Mouse (Mus musculus) CH12.LX (cell line): Measurements from ENCODE around the gene Bcl11a.
A peak's percentile ranks its signal among the peaks of the same experiment; 100 is the strongest.

Experiments used
- BHLHE40 ChIP-seq: IDR thresholded peaks from 2 replicates; pipeline ENCODE4 v1.6.1; 2011; ENCODE audit warnings: mild to moderate bottlenecking, low read depth, low read length, improper control_type of control experiment
- CHD2 ChIP-seq: IDR thresholded peaks from 2 replicates; pipeline ENCODE4 v1.6.1; 2011; ENCODE audit warnings: low read length, improper control_type of control experiment
- CTCF ChIP-seq, 2 experiments: IDR thresholded peaks in 1 of 2; conservative IDR thresholded peaks in 1 of 2; 2 replicates each; pipeline ENCODE4 v1.5.1; 2011 to 2012; ENCODE audit warnings: low read depth in 2 of 2, low read length in 2 of 2, improper control_type of control experiment in 1 of 2, inconsistent platforms in 1 of 2, mild to moderate bottlenecking in 1 of 2, moderate library complexity in 1 of 2
- EP300 ChIP-seq: IDR thresholded peaks from 2 replicates; pipeline ENCODE4 v1.6.1; 2011; ENCODE audit warnings: low read length, improper control_type of control experiment
- MXI1 ChIP-seq: IDR thresholded peaks from 2 replicates; pipeline ENCODE4 v1.6.1; 2011; ENCODE audit warnings: mild to moderate bottlenecking, low read depth, low read length, improper control_type of control experiment
- MYC ChIP-seq: IDR thresholded peaks from 2 replicates; pipeline ENCODE4 v1.6.1; 2011; ENCODE audit warnings: low read depth, mild to moderate bottlenecking, improper control_type of control experiment, low read length
- POLR2A ChIP-seq: IDR thresholded peaks from 2 replicates; pipeline ENCODE4 v1.6.1; 2011; ENCODE audit warnings: low read depth, mild to moderate bottlenecking, improper control_type of control experiment, low read length
- SMC3 ChIP-seq: IDR thresholded peaks from 2 replicates; pipeline ENCODE4 v1.6.1; 2011; ENCODE audit warnings: low read depth, low read length, improper control_type of control experiment
- TCF12 ChIP-seq: IDR thresholded peaks from 2 replicates; pipeline ENCODE4 v1.6.1; 2014; ENCODE audit warnings: low read depth, mild to moderate bottlenecking, inconsistent platforms, low read length, improper control_type of control experiment
- USF1 ChIP-seq: IDR thresholded peaks from 2 replicates; pipeline ENCODE4 v1.6.1; 2014; ENCODE audit warnings: low read depth, mild to moderate bottlenecking, inconsistent platforms, low read length, improper control_type of control experiment
- USF2 ChIP-seq: conservative IDR thresholded peaks from 2 replicates; pipeline ENCODE4 v1.6.1; 2011; ENCODE audit warnings: low read depth, low read length, improper control_type of control experiment

GRCm38 (mm10) chr11:24082385-24083075, 4.7 kb downstream of the Bcl11a start:
- TF ChIP-seq SMC3 (no peak), EP300 (0 out of 2 replicates have a peak, but pooled peaks have one; percentile 31), CTCF (conservative IDR thresholded peaks at IDR 0.05 in 1 of 2, IDR thresholded peaks at IDR 0.05 in 1 of 2; ENCODE audit: low read depth in 2 of 2, low read length in 2 of 2) (no peak), USF1 (no peak), TCF12 (no peak), CHD2 (no peak; the same call in 1 of the 2 replicates), MYC (no peak), USF2 (no peak), POLR2A (no peak), MXI1 (no peak), BHLHE40 (no peak)
